Mouse (Mus musculus) liver, postnatal 0 days (tissue): ENCODE measurements around the gene Apoc2. TPM values are rescaled to one million over a fixed set of nuclear protein-coding genes. Genes with fewer than 3 reads are reported as not detected.

Experiments used
- ATAC-seq: fragments of 200-750 bp; cut with Nextera tagmentation; 2 replicates; pipeline ENCODE4 v1.8.0; 2017; ENCODE audit warnings: mild to moderate bottlenecking, moderate library complexity
- DNase-seq: peaks from one replicate; pipeline ENCODE4 v3.0.0-alpha.2; 2016
- H3K27ac ChIP-seq: fragments of 300-500 bp; sonication (generic); 2 replicates; pipeline ENCODE4 v1.5.1; 2014; ENCODE audit warnings: antibody characterized with exemption, moderate library complexity, mild to moderate bottlenecking, low read depth
- H3K27me3 ChIP-seq: fragments of 300-500 bp; sonication (generic); 2 replicates; pipeline ENCODE4 v1.6.1; 2014; ENCODE audit warnings: low read length, control low read depth, mixed read lengths; ENCODE audit not compliant: insufficient read depth
- H3K36me3 ChIP-seq: fragments of 300-500 bp; sonication (generic); replicated peaks from 2 replicates; pipeline ENCODE4 v1.6.1; 2014; ENCODE audit warnings: mild to moderate bottlenecking, control low read depth, low read length, moderate library complexity, mixed read lengths; ENCODE audit not compliant: insufficient read depth
- H3K4me1 ChIP-seq: fragments of 300-500 bp; sonication (generic); 2 replicates; pipeline ENCODE4 v1.6.1; 2014; ENCODE audit warnings: antibody characterized with exemption, mild to moderate bottlenecking, control low read depth; ENCODE audit not compliant: insufficient read depth
- H3K4me2 ChIP-seq: fragments of 300-500 bp; sonication (generic); 2 replicates; pipeline ENCODE4 v1.6.1; 2014; ENCODE audit warnings: low read depth, mild to moderate bottlenecking, low read length, moderate library complexity, mixed read lengths
- H3K4me3 ChIP-seq: fragments of 300-500 bp; sonication (generic); 2 replicates; pipeline ENCODE4 v1.5.1; 2014; ENCODE audit warnings: low read depth, low read length
- H3K9ac ChIP-seq: fragments of 300-500 bp; sonication (generic); replicated peaks from 2 replicates; pipeline ENCODE4 v1.6.1; 2014; ENCODE audit warnings: mild to moderate bottlenecking, moderate library complexity
- H3K9me3 ChIP-seq: fragments of 300-500 bp; sonication (generic); 2 replicates; pipeline ENCODE4 v1.6.1; 2016; ENCODE audit warnings: mild to moderate bottlenecking, control low read depth, low read length, mixed read lengths
- CTCF ChIP-seq: sonication (generic); IDR thresholded peaks from 2 replicates; pipeline ENCODE4 v1.5.1; 2016; ENCODE audit warnings: antibody characterized with exemption, low read depth
- EP300 ChIP-seq: IDR thresholded peaks from 2 replicates; pipeline ENCODE4 v1.6.1; 2016; ENCODE audit warnings: antibody characterized with exemption, low read depth, mild to moderate bottlenecking
- WGBS: fragments of 180-500 bp; shearing (Covaris S2); extraction: QIAGEN DNeasy Blood & Tissue Kit; methylation state at CpG from one replicate; pipeline ENCODE4 v1.1.7; 2014; ENCODE audit not compliant: insufficient replicate concordance; 5-methylcytosine and 5-hydroxymethylcytosine counted together
- polyA plus RNA-seq: library from polyadenylated mRNA; unstranded; fragments of >200 nt; fragmentation: Nextera tagmentation; extraction: Ambion mirVana; gene quantifications from 2 replicates; pipeline ENCODE4 v1.2.1, GENCODE M21; 2015

Gene Apoc2
- polyA plus RNA-seq, 1 experiment from 2014 or later: 3,070 TPM

DNA sequence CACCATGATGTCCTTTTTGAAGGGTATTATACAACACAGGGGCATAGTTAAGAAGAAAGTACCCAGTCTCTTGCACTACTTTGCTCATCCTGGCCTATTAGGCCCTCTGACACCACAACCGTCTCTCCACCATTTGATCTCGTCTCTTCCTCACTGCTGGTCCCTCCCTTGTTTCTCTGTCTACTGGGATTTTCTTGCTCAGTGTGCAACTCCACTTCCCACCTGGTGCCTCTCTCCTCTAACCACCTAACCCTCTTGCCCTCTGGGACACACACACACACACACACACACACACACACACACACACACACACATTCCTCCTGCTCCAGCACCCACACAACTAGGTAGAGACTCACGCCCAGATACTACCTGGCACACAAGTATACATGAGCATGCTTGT is 1.2 kb upstream of the Apoc2 start:
- Histone ChIP-seq H3K27ac (peak overlapping the region; percentile 98), H3K9me3 (no peaks in the 10 kb centered on the region), H3K4me1 (peaks cover 28% of the 10 kb centered on the region), H3K27me3 (no peaks in the 10 kb centered on the region), H3K9ac (peak overlapping the region; percentile 62), H3K4me2 (peak overlapping the region; percentile 62), H3K36me3 (no peaks in the 10 kb centered on the region), H3K4me3 (peak overlapping the region; percentile 20)
- 68% methylated on average over 3 of the region's 3 CpGs for WGBS
- TF ChIP-seq EP300: no peak
- no peak for TF ChIP-seq CTCF
- ATAC-seq (no peak), DNase-seq (no peak)

DNA sequence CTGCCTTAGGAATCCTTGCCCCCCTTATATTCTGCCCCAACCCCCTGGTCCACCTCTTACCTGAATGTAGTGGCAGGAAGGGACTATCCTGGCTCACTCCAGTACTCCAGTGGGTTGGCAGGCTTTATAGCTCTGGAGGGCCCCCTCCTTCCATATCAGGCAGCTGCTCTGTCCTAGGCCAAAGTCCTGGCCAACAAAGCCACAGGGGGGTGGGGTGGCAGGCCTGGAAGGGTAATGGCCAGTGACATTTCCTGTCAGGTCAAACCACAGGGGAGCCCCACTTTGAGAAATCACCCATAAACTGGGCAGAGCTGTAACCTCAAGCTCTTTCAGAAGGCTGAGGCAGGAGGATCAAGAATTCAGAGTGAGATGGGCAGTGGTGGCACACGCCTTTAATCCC is 1.1 kb downstream of the Apoc2 start:
- Histone ChIP-seq H3K36me3 (no peaks in the 10 kb centered on the region), H3K4me3 (no peak overlapping the region), H3K9me3 (no peaks in the 10 kb centered on the region), H3K27me3 (no peaks in the 10 kb centered on the region), H3K27ac (peak overlapping the region; percentile 98), H3K4me1 (peaks cover 13% of the 10 kb centered on the region), H3K9ac (peak overlapping the region; percentile 33), H3K4me2 (peak overlapping the region; percentile 48)
- WGBS: 74% methylated on average over 1 of the region's 1 CpGs
- DNase-seq (peak; percentile 62), ATAC-seq (peak; percentile 52)
- TF ChIP-seq CTCF: no peak
- TF ChIP-seq EP300: 0 out of 2 replicates have a peak, but pooled peaks have one; percentile 6

DNA sequence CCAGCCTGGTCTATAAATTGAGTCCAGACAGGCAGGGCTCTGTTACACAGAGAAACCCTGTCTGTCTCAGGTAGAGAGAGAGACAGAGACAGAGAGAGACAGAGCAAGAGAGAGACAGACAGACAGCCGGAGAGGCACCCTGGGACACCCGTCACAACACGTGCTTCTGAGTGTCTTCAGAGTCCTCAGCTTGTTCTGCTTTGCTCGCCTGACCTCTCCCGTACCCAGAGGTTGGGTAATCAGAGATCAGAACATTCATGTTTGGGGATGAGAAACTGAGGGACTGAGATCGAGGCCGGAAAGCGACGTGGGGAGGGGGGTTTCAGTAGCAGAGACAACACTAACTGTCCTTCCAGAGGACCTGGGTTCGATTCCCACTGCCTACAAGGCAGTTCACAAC is 1.9 kb downstream of the Apoc2 start:
- H3K4me2 ChIP-seq: peak overlapping the region; percentile 48
- H3K9me3 ChIP-seq: no peaks in the 10 kb centered on the region
- no peaks in the 10 kb centered on the region for H3K27me3 ChIP-seq
- ATAC-seq (peak; percentile 21), DNase-seq (peak; percentile 52)
- H3K4me3 ChIP-seq: no peak overlapping the region; the same call in 1 of the 2 replicates
- 39% methylated on average over 10 of the region's 10 CpGs for WGBS
- peak overlapping the region; percentile 33 for H3K9ac ChIP-seq
- peak overlapping the region; percentile 98 for H3K27ac ChIP-seq
- 0 out of 2 replicates have a peak, but pooled peaks cover 3% of the 10 kb centered on the region for H3K36me3 ChIP-seq
- TF ChIP-seq CTCF (no peak), EP300 (no peak)
- H3K4me1 ChIP-seq: peaks cover 9% of the 10 kb centered on the region

DNA sequence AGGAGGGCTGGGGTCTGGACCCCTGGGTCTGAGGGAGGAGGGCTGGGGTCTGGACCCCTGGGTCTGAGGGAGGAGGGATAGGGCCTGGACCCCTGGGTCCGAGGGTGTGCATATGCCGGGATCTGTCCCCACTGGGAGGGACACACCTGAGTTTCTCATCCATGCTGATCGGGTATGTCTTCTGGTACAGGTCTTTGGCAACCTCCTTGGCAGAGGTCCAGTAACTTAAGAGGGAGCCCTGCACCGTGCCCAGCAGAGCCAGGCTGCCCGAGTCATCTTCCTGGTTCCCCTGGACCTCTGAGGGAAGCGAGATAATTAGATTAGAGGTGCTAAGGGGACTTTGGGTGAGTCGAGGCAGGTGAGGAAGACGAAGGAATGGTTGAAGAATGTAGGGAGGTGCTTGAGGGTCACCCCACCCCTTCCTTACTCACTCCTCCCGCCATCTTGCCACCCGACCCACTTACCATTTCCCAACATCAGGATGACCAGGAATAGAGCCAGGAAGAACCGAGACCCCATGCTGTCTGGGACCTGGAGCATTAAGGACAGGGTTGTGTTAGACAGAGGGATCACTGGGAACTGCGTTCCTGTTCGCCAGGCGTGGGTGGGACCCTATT is 4.5 kb downstream of the Apoc2 start:
- no peak overlapping the region for H3K4me3 ChIP-seq
- ATAC-seq (no peak), DNase-seq (no peak)
- H3K27ac ChIP-seq: no peak overlapping the region
- H3K36me3 ChIP-seq: 0 out of 2 replicates have a peak, but pooled peaks cover 3% of the 10 kb centered on the region
- no peak overlapping the region for H3K4me2 ChIP-seq
- H3K9me3 ChIP-seq: no peaks in the 10 kb centered on the region
- WGBS: 62% methylated on average over 14 of the region's 14 CpGs
- no peaks in the 10 kb centered on the region for H3K27me3 ChIP-seq
- H3K9ac ChIP-seq: no peak overlapping the region
- no peak for TF ChIP-seq CTCF
- TF ChIP-seq EP300: no peak
- H3K4me1 ChIP-seq: peaks cover 19% of the 10 kb centered on the region

DNA sequence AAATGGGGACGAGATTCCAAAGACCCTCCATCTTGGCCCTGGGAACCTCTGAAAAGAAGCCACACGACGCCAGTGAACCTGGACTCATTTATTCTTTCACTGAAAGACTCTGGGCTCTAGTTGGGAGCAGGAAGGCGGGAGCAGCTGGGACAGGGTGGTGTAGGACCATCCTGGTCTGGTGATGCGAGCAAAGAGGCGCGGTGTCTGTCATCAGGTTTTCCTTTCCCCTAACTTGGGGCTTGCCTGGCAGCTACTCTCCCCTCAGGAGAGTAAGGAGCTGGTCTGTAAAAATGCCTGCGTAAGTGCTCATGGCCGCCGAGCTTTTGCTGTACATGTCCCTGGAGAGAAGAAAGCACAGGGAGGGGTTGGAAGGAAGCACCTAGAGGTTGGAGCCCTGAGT is 6.2 kb downstream of the Apoc2 start:
- H3K9me3 ChIP-seq: no peaks in the 10 kb centered on the region
- ATAC-seq: no peak
- TF ChIP-seq CTCF: no peak
- no peak for TF ChIP-seq EP300
- H3K4me3 ChIP-seq: no peak overlapping the region
- 0 out of 2 replicates have a peak, but pooled peaks cover 3% of the 10 kb centered on the region for H3K36me3 ChIP-seq
- 76% methylated on average over 10 of the region's 10 CpGs for WGBS
- no peak overlapping the region for H3K9ac ChIP-seq
- no peaks in the 10 kb centered on the region for H3K27me3 ChIP-seq
- H3K4me1 ChIP-seq: peaks cover 15% of the 10 kb centered on the region
- no peak overlapping the region for H3K27ac ChIP-seq
- H3K4me2 ChIP-seq: no peak overlapping the region
- no peak for DNase-seq

DNA sequence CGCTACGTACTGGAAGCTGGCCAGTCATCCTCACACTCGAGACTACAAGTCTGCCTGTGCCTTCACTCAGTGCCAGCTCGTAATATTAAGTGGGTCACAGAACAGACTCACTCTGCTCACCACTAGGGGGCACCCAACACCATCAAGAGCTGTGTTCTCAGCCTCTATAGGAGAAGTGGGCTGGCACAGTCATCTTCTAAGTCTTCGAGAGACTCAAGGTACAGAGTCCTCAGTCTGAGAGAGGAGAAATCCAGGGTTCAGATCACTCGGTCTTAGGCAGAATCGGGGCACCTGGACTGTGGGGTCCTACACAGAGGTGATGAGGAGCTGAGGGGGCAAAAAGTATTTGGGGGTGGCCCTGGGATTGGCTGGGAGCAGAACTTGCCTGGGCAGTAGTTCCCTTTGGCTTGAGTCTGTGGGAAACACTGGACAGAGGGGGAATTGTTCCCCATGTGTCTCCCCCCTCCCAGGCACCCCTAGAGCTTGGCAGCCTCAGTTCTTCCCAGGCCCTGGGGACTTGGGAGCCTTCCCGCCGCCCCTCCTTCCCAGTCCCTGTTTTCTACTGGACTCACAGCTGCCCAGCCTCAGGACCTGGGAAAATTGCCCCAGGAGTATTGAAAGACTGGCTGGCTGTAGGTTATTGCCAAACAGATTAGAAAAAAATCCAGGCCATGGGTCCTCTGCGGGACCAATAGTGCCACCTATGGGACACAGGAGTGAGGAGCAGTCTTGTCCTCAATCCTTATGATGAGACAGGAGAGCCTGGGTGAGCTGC is 8.6 kb downstream of the Apoc2 start:
- Histone ChIP-seq H3K9ac (peak overlapping the region; percentile 48), H3K27ac (peak overlapping the region; percentile 90), H3K4me1 (peaks cover 22% of the 10 kb centered on the region), H3K27me3 (no peaks in the 10 kb centered on the region), H3K9me3 (no peaks in the 10 kb centered on the region), H3K4me2 (peak overlapping the region; percentile 55), H3K36me3 (0 out of 2 replicates have a peak, but pooled peaks cover 3% of the 10 kb centered on the region), H3K4me3 (no peak overlapping the region; the same call in 1 of the 2 replicates)
- TF ChIP-seq EP300 (peak; percentile 49; the same call in 1 of the 2 replicates), CTCF (peak; percentile 99)
- 5% methylated on average over 10 of the region's 10 CpGs for WGBS
- DNase-seq (peak; percentile 91), ATAC-seq (peak; percentile 64)
